Mouse (Mus musculus) lung, postnatal 0 days (tissue): Measurements from ENCODE around the gene D430019H16Rik. TPM values are rescaled to one million over a fixed set of nuclear protein-coding genes. Genes with fewer than 3 reads are reported as not detected.

ENCODE experiments used
- ATAC-seq: fragments of 200-750 bp; cut with Nextera tagmentation; 2 replicates; pipeline ENCODE4 v1.8.0; 2017; ENCODE audit warnings: moderate library complexity
- DNase-seq: peaks from one replicate; pipeline ENCODE4 v3.0.0-alpha.2; 2016; ENCODE audit warnings: low spot score
- H3K27ac ChIP-seq: fragments of 300-500 bp; sonication (generic); 2 replicates; pipeline ENCODE4 v1.5.1; 2014; ENCODE audit warnings: antibody characterized with exemption, mild to moderate bottlenecking, low read length, mixed read lengths
- H3K27me3 ChIP-seq: fragments of 300-500 bp; sonication (generic); replicated peaks from 2 replicates; pipeline ENCODE4 v1.6.1; 2014; ENCODE audit warnings: low read length, mixed read lengths; ENCODE audit not compliant: insufficient read depth
- H3K36me3 ChIP-seq: fragments of 300-500 bp; sonication (generic); 2 replicates; pipeline ENCODE4 v1.6.1; 2014; ENCODE audit warnings: low read length, mixed read lengths; ENCODE audit not compliant: insufficient read depth
- H3K4me1 ChIP-seq: fragments of 300-500 bp; sonication (generic); 2 replicates; pipeline ENCODE4 v1.6.1; 2014; ENCODE audit warnings: antibody characterized with exemption, low read depth, low read length, mixed read lengths; ENCODE audit not compliant: insufficient read depth
- H3K4me2 ChIP-seq: fragments of 300-500 bp; sonication (generic); replicated peaks from 2 replicates; pipeline ENCODE4 v1.6.1; 2014; ENCODE audit warnings: low read depth, mild to moderate bottlenecking, low read length, moderate library complexity, mixed read lengths
- H3K4me3 ChIP-seq: fragments of 300-500 bp; sonication (generic); 2 replicates; pipeline ENCODE4 v1.5.1; 2014; ENCODE audit warnings: low read depth, low read length
- H3K9ac ChIP-seq: fragments of 300-500 bp; sonication (generic); replicated peaks from 2 replicates; pipeline ENCODE4 v1.6.1; 2014; ENCODE audit warnings: low read depth, mild to moderate bottlenecking
- H3K9me3 ChIP-seq: fragments of 300-500 bp; sonication (generic); 2 replicates; pipeline ENCODE4 v1.6.1; 2016; ENCODE audit warnings: low read length, mixed read lengths
- CTCF ChIP-seq: IDR thresholded peaks from 2 replicates; pipeline ENCODE4 v1.5.1; 2016; ENCODE audit warnings: antibody characterized with exemption, mild to moderate bottlenecking
- EP300 ChIP-seq: IDR thresholded peaks from 2 replicates; pipeline ENCODE4 v1.6.1; 2016; ENCODE audit warnings: antibody characterized with exemption, mild to moderate bottlenecking, control low read depth
- WGBS: fragments of 180-500 bp; shearing (Covaris S2); extraction: QIAGEN DNeasy Blood & Tissue Kit; methylation state at CpG from one replicate; pipeline ENCODE4 v1.1.7; 2014; 5-methylcytosine and 5-hydroxymethylcytosine counted together
- polyA plus RNA-seq: library from polyadenylated mRNA; unstranded; fragments of >200 nt; fragmentation: Nextera tagmentation; extraction: Ambion mirVana; gene quantifications from 2 replicates; pipeline ENCODE4 v1.2.1, GENCODE M21; 2015

The D430019H16Rik gene
- polyA plus RNA-seq, 1 experiment from 2014 or later = 0.54 TPM

DNA sequence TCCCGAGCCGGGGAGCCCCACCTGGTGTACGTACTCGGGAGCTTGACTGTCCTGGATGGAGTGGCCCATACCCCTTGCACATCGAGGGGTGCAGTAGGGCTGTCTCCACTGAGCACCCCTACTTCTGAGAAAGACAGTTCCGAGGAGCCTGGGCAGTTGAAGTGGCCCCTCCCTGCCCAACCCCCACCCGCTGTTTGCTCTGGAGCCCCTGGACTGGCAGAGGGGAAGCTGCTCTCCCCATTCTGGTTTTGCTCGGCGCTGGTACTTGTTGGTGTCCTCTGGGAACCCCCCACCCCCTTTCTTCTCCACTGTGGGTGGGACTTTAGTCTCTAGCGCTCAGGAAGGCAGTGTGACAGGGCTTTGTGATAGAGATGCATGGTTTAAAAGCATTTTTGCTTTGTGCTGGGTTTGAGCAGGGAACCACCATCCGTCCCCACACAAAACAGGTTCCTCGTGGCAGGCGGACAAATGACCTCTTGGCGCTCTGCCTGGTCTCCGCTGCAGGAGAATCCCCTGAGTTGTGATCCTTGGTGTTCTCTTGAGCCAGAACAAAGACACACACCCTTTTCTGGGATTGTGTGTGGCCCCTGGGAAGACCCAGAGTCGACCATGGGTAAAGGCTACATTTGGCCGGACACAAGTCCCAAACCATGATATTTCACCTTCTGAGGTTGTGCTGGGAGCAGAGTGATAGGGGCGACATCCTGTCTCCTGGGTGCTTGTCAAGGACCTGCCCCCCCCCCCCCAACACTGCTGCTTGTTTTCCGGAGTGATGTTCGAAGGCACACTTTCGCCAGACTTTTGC is 804 bp downstream of the D430019H16Rik start:
- peak; percentile 21; the same call in 1 of the 2 replicates for ATAC-seq
- H3K27me3 ChIP-seq = no peaks in the 10 kb centered on the region
- H3K4me1 ChIP-seq = peaks cover 3% of the 10 kb centered on the region; the same call in 1 of the 2 replicates
- no peaks in the 10 kb centered on the region for H3K9me3 ChIP-seq
- DNase-seq = peak; percentile 11
- TF ChIP-seq EP300 = no peak
- no peak for TF ChIP-seq CTCF
- H3K4me2 ChIP-seq = peak overlapping the region; percentile 85
- WGBS = 2% methylated on average over 21 of the region's 21 CpGs
- no peak overlapping the region for H3K27ac ChIP-seq
- peak overlapping the region; percentile 42 for H3K4me3 ChIP-seq
- 0 out of 2 replicates have a peak overlapping the region, but pooled peaks have one; percentile 23 for H3K9ac ChIP-seq
- no peaks in the 10 kb centered on the region for H3K36me3 ChIP-seq

DNA sequence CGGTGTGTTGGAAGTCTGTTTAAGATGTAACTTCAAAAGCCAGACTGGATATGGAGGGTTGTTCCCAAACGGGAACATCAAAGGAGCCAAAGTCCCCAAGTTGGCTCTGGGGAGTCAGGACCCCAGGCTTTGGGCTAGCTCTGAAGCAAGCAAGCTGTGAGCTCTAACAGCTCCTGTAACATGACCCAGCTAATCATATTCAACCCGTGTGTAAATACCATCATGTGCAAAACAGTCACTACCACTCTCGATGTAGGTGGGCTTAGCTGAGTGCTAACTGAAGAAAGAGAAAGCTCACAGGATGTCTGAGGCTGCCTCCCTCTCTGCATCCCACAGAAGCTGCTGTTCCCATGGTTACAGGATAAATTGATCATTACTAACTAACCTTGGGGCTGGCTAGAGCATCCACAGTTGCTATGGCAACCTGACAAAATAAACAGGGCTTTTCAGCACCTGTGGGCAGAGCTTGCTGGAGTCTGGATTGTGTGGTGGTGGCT is 1.5 kb downstream of the D430019H16Rik start:
- 7% methylated on average over 4 of the region's 4 CpGs for WGBS
- DNase-seq = no peak
- no peak overlapping the region; the same call in 1 of the 2 replicates for H3K4me3 ChIP-seq
- TF ChIP-seq CTCF (no peak), EP300 (no peak)
- peaks cover 3% of the 10 kb centered on the region; the same call in 1 of the 2 replicates for H3K4me1 ChIP-seq
- H3K27ac ChIP-seq = no peak overlapping the region
- H3K9ac ChIP-seq = no peak overlapping the region
- peak overlapping the region; percentile 85 for H3K4me2 ChIP-seq
- H3K9me3 ChIP-seq = no peaks in the 10 kb centered on the region
- no peak for ATAC-seq
- no peaks in the 10 kb centered on the region for H3K36me3 ChIP-seq
- H3K27me3 ChIP-seq = no peaks in the 10 kb centered on the region

DNA sequence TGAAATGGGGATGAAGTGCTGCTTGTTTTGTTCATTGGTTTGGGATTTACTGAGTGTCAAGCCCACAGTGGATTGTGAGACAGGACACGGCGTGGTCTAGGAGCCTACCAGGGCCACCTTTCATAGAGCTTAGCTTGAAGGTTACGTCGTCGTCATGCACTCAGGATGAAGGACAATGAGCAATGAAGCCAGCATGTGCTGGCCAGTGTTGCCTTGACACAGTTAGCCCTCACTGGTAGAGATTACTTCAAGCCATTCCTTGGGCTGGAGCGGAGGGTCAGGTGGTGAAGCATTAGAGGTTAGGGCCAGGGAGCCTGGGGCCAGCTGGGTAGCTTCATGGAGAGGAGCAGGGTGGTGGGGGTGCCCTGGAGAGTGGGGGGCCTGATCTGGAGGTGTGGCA is 5.1 kb downstream of the D430019H16Rik start:
- no peak overlapping the region for H3K27ac ChIP-seq
- H3K4me2 ChIP-seq = no peak overlapping the region
- H3K27me3 ChIP-seq = no peaks in the 10 kb centered on the region
- no peaks in the 10 kb centered on the region for H3K36me3 ChIP-seq
- no peak overlapping the region for H3K4me3 ChIP-seq
- no peak for ATAC-seq
- H3K9ac ChIP-seq = no peak overlapping the region
- 95% methylated on average over 6 of the region's 6 CpGs for WGBS
- TF ChIP-seq EP300 (no peak), CTCF (no peak)
- DNase-seq = no peak
- H3K4me1 ChIP-seq = peaks cover 3% of the 10 kb centered on the region; the same call in 1 of the 2 replicates
- no peaks in the 10 kb centered on the region for H3K9me3 ChIP-seq

DNA sequence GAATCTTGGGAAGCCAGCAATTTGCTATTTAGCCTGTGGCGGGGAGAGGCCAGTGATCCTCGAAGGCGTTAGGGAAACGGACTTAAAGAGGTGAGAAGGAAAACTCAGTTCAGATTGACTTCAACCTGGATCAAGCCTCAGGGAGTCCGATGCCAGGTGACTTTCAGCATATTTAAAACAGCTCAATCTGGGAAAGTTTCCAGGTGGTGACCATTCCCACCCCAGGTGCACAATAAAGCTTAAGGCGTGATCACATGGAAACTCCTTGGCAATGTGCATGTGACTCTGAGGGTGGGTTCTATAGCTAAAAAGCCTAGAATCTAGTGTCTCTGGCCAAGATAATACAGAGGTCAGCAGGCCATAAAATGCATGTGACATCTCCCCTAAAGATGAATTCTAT is 7.4 kb downstream of the D430019H16Rik start:
- ATAC-seq = no peak
- no peaks in the 10 kb centered on the region for H3K27me3 ChIP-seq
- H3K4me3 ChIP-seq = no peak overlapping the region
- H3K27ac ChIP-seq = no peak overlapping the region
- no peak overlapping the region for H3K9ac ChIP-seq
- no peaks in the 10 kb centered on the region for H3K4me1 ChIP-seq
- WGBS = 67% methylated on average over 6 of the region's 6 CpGs
- no peaks in the 10 kb centered on the region for H3K9me3 ChIP-seq
- no peaks in the 10 kb centered on the region for H3K36me3 ChIP-seq
- DNase-seq = no peak
- no peak for TF ChIP-seq EP300
- no peak for TF ChIP-seq CTCF
- H3K4me2 ChIP-seq = no peak overlapping the region

DNA sequence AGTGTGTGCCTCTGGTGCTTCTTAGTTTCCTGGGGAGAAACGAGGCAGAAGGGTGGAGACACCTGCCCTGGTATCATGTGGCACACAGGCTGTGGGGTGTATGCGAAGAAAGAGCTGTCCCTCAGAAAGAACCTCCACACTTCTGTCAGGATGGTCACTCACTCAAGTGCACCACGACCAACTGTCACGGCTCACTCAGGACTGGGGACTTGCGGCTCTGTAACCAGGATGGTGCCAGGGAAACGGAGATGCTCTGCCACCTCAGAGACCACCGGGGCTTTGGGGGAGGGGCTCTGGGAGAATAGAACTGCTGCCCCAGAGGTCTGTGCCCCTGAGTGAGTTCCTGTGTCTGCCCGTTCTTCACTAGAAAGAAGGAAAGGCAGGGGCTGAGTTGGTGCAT is 15.4 kb downstream of the D430019H16Rik start:
- Histone ChIP-seq H3K27ac (no peak overlapping the region), H3K4me3 (no peak overlapping the region), H3K9me3 (no peaks in the 10 kb centered on the region), H3K9ac (no peak overlapping the region), H3K4me2 (no peak overlapping the region), H3K27me3 (no peaks in the 10 kb centered on the region), H3K4me1 (no peaks in the 10 kb centered on the region), H3K36me3 (no peaks in the 10 kb centered on the region)
- TF ChIP-seq CTCF (no peak), EP300 (no peak)
- no peak for ATAC-seq
- 54% methylated on average over 8 of the region's 8 CpGs for whole genome bisulfite sequencing
- DNase-seq = no peak

DNA sequence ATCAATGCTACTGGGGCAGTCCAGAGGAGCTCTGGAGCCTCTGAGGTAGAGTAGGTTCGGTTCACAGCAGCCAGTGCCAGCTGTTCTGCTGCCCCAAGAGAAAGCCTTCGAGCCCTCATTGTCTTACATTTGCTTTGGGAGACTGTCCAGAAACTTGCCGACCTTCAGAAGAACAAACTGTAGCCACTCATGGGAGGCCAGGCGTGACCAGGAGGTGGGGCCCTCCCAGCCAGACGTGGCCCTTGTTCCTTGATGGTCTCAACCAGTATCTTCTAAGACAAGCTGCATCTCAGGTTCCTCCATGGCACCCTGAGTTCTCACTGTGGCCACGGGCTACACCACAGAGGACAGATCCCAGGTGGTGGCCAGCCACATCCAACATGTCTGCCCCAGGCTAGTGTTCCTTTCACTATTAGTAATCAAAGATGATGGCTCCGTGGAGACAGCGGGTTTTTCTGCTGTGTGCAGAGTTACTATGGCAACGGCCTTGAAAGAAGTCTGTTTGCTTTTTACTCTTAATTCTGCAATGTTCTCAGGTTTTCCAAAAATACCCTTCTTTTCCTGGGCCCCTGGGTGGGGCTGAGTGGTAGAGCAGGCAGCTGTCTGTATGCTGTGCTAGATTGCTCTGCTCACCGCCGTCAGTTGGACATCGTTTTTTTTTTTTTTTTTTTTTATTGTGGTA is 21.7 kb downstream of the D430019H16Rik start:
- DNase-seq (no peak), ATAC-seq (no peak)

More for the DNA sequence above, 21.7 kb downstream of the D430019H16Rik start:
- Histone ChIP-seq H3K9me3 (no peaks in the 10 kb centered on the region), H3K4me1 (no peaks in the 10 kb centered on the region), H3K27me3 (no peaks in the 10 kb centered on the region), H3K27ac (no peak overlapping the region), H3K36me3 (no peaks in the 10 kb centered on the region), H3K4me2 (no peak overlapping the region), H3K4me3 (no peak overlapping the region), H3K9ac (no peak overlapping the region)
- WGBS = 51% methylated on average over 12 of the region's 12 CpGs
- no peak for TF ChIP-seq EP300
- TF ChIP-seq CTCF = no peak
